Mouse (Mus musculus): ENCODE measurements around the gene Iqcb1.

GRCm38 (mm10) chr16:36893317-36893716 lies 65.1 kb downstream of the Iqcb1 start:
- TF ChIP-seq CTCF (IDR thresholded peaks at IDR 0.05), result no peak
- TF ChIP-seq EP300 (IDR thresholded peaks at IDR 0.05), result no peak

Data from lung, postnatal 0 days (tissue).